Mouse (Mus musculus): ENCODE measurements at regions not wholly inside any gene's neighbourhood (a gene's known extent, or its start where the extent isn't known, plus 50 kb on each side); places are given as distances from the start of the nearest gene placed in this dataset.

GRCm38 (mm10) chr13:59916166-59917044 lies 93.5 kb upstream of the Tut7 start:
- in situ Hi-C loops (cut with MseI, MboI): no loop called here

GRCm38 (mm10) chr13:59915734-59916133 lies 92.8 kb upstream of the Tut7 start:
- in situ Hi-C loops (cut with MseI, MboI): no loop called here

GRCm38 (mm10) chr13:59910179-59911071 lies 87.5 kb upstream of the Tut7 start:
- in situ Hi-C loops (cut with MseI, MboI): no loop called here

- in situ Hi-C loops (cut with MseI, MboI): no loop called here
Observed at GRCm38 (mm10) chr13:59909400-59909799, 86.5 kb upstream of the Tut7 start.

- in situ Hi-C loops (cut with MseI, MboI): no loop called here
Observed at GRCm38 (mm10) chr13:59908786-59909185, 85.8 kb upstream of the Tut7 start.

- in situ Hi-C loops (cut with MseI, MboI): no loop called here
Observed at GRCm38 (mm10) chr13:59905488-59905887, 82.5 kb upstream of the Tut7 start.

- in situ Hi-C loops (cut with MseI, MboI): no loop called here
Observed at GRCm38 (mm10) chr13:59904415-59904814, 81.5 kb upstream of the Tut7 start.

- in situ Hi-C loops (cut with MseI, MboI): no loop called here
Observed at GRCm38 (mm10) chr13:59899521-59899920, 76.6 kb upstream of the Tut7 start.

- in situ Hi-C loops (cut with MseI, MboI): no loop called here
Observed at GRCm38 (mm10) chr13:59895754-59896153, 72.8 kb upstream of the Tut7 start.

- in situ Hi-C loops (cut with MseI, MboI): no loop called here
Observed at GRCm38 (mm10) chr13:59894094-59894493, 71.1 kb upstream of the Tut7 start.

GRCm38 (mm10) chr13:59892961-59893360 lies 70.0 kb upstream of the Tut7 start:
- in situ Hi-C loops (cut with MseI, MboI): no loop called here

- in situ Hi-C loops (cut with MseI, MboI): no loop called here
Observed at GRCm38 (mm10) chr13:59892340-59892739, 69.4 kb upstream of the Tut7 start.

GRCm38 (mm10) chr13:59891737-59892136 lies 68.8 kb upstream of the Tut7 start:
- in situ Hi-C loops (cut with MseI, MboI): no loop called here

- in situ Hi-C loops (cut with MseI, MboI): loop anchor here in 1 of 2 experiments (10.0 kb wide), 1 partner anchor 575 kb away; no protein-coding TSS in a partner anchor
Observed at GRCm38 (mm10) chr13:59889468-59890117, 66.6 kb upstream of the Tut7 start.

GRCm38 (mm10) chr13:59888038-59889016 lies 65.4 kb upstream of the Tut7 start:
- in situ Hi-C loops (cut with MseI, MboI): loop anchor here in 1 of 2 experiments (10.0 kb wide), 1 partner anchor 576 kb away; no protein-coding TSS in a partner anchor

- in situ Hi-C loops (cut with MseI, MboI): loop anchor here in 1 of 2 experiments (10.0 kb wide), 1 partner anchor 577 kb away; no protein-coding TSS in a partner anchor
Observed at GRCm38 (mm10) chr13:59887306-59887705, 64.4 kb upstream of the Tut7 start.

- in situ Hi-C loops (cut with MseI, MboI): loop anchor here in 1 of 2 experiments (10.0 kb wide), 1 partner anchor 578 kb away; no protein-coding TSS in a partner anchor
Observed at GRCm38 (mm10) chr13:59886572-59886971, 63.6 kb upstream of the Tut7 start.

- in situ Hi-C loops (cut with MseI, MboI): loop anchor here in 1 of 2 experiments (10.0 kb wide), 1 partner anchor 583 kb away; no protein-coding TSS in a partner anchor
Observed at GRCm38 (mm10) chr13:59881989-59882784, 59.2 kb upstream of the Tut7 start.

GRCm38 (mm10) chr13:59880055-59880454 lies 57.1 kb upstream of the Tut7 start:
- in situ Hi-C loops (cut with MseI, MboI): loop anchor here in 1 of 2 experiments (10.0 kb wide), 1 partner anchor 585 kb away; no protein-coding TSS in a partner anchor

Data from mouse trophoblast stem cell (cell line).